Mouse (Mus musculus) myocyte (in vitro differentiated cells): ENCODE measurements at regions not wholly inside any gene's neighbourhood (a gene's known extent, or its start where the extent isn't known, plus 50 kb on each side); places are given as distances from the start of the nearest gene placed in this dataset.

Experiments
- CEBPB ChIP-seq: IDR thresholded peaks from 2 replicates; pipeline ENCODE4 v1.6.1; 2011; ENCODE audit warnings: mild to moderate bottlenecking, moderate library complexity; ENCODE audit not compliant: poor library complexity, insufficient read depth, severe bottlenecking
- E2F4 ChIP-seq: IDR thresholded peaks from one replicate; pipeline ENCODE4 v1.6.1; 2011; ENCODE audit warnings: mild to moderate bottlenecking, control low read depth, moderate library complexity; ENCODE audit not compliant: insufficient read depth
- MAX ChIP-seq: IDR thresholded peaks from one replicate; pipeline ENCODE4 v1.6.1; 2011; ENCODE audit warnings: low read depth, mild to moderate bottlenecking, control low read depth
- MYOD1 ChIP-seq, 3 experiments: IDR thresholded peaks; one replicate each; pipeline ENCODE4 v1.6.1; 2011; ENCODE audit warnings: control low read depth in 2 of 3, low read depth in 2 of 3, mild to moderate bottlenecking in 2 of 3, moderate library complexity in 1 of 3; ENCODE audit not compliant: insufficient read length in 2 of 3, control insufficient read depth in 1 of 3
- MYOG ChIP-seq, 3 experiments: IDR thresholded peaks; one replicate each; pipeline ENCODE4 v1.6.1; 2011; ENCODE audit warnings: control low read depth in 2 of 3, low read depth in 2 of 3, mild to moderate bottlenecking in 2 of 3; ENCODE audit not compliant: insufficient read length in 2 of 3, control insufficient read depth in 1 of 3, insufficient read depth in 1 of 3
- POLR2A ChIP-seq: IDR thresholded peaks from one replicate; pipeline ENCODE4 v1.6.1; 2011; ENCODE audit warnings: low read depth, mild to moderate bottlenecking, control low read depth, moderate library complexity; ENCODE audit not compliant: insufficient read length
- POLR2AphosphoS2 ChIP-seq: IDR thresholded peaks from one replicate; pipeline ENCODE4 v1.6.1; 2011; ENCODE audit warnings: low read depth, control low read depth; ENCODE audit not compliant: insufficient read length
- REST ChIP-seq: IDR thresholded peaks from one replicate; pipeline ENCODE4 v1.6.1; 2011; ENCODE audit warnings: mild to moderate bottlenecking, control low read depth, moderate library complexity; ENCODE audit not compliant: insufficient read depth, insufficient read length
- SRF ChIP-seq: IDR thresholded peaks from one replicate; pipeline ENCODE4 v1.6.1; 2011; ENCODE audit warnings: low read depth; ENCODE audit not compliant: control insufficient read depth, insufficient read length
- TCF12 ChIP-seq: IDR thresholded peaks from one replicate; pipeline ENCODE4 v1.6.1; 2011; ENCODE audit warnings: mild to moderate bottlenecking, control low read depth; ENCODE audit not compliant: poor library complexity, insufficient read depth, severe bottlenecking
- TCF3 ChIP-seq: IDR thresholded peaks from one replicate; pipeline ENCODE4 v1.6.1; 2011; ENCODE audit warnings: low read depth, control low read depth; ENCODE audit not compliant: insufficient read length
- USF1 ChIP-seq: IDR thresholded peaks from one replicate; pipeline ENCODE4 v1.6.1; 2011; ENCODE audit warnings: low read depth, mild to moderate bottlenecking, control low read depth, moderate library complexity

DNA sequence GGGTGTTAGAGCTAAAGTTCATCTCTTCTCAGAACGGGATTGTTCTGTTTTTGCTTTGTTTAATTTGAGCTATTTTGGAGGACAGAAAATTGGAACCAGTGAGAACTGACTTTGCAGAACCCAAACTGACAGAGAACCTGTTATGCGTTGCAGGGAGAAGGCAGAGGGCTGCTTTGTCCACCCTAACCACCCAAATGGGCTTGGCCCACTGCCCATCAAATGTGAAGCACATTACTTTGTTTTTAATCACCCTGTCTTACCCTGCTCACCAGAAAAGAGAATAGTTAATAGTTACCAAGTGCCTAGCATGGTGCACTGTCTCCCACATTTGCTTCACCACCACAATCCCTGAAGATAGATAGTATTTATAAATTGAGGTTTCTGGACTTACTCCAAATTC is 163.0 kb upstream of the Tas2r134 start:
- TF ChIP-seq POLR2A (no peak), USF1 (no peak), MAX (no peak), TCF3 (no peak), POLR2AphosphoS2 (no peak), MYOD1 (IDR thresholded peaks at IDR 0.05; ENCODE audit: control insufficient read depth in 1 of 3, insufficient read length in 2 of 3, low read depth in 2 of 3) (no peak), CEBPB (no peak), REST (no peak), TCF12 (no peak), MYOG (IDR thresholded peaks at IDR 0.05; ENCODE audit: control insufficient read depth in 1 of 3, insufficient read depth in 1 of 3, insufficient read length in 2 of 3, low read depth in 2 of 3) (no peak), E2F4 (no peak), SRF (no peak)
